Mouse (Mus musculus) layer of hippocampus, adult 9-10 months (tissue): ENCODE data around the gene Echs1.

Source experiments
- DNase-seq: peaks from one replicate; pipeline ENCODE4 v3.0.0; 2022; ENCODE audit warnings: low spot score

The Echs1 gene

GRCm38 (mm10) chr7:140115583-140116328 is 520 bp downstream of the Echs1 start, which contains the start of gene Paox:
Gene Paox, plus strand, starts transcription at chr7:140115799.
- DNase-seq, result no peak

GRCm38 (mm10) chr7:140111943-140112342 is 4.3 kb downstream of the Echs1 start:
- DNase-seq, result no peak

DNA sequence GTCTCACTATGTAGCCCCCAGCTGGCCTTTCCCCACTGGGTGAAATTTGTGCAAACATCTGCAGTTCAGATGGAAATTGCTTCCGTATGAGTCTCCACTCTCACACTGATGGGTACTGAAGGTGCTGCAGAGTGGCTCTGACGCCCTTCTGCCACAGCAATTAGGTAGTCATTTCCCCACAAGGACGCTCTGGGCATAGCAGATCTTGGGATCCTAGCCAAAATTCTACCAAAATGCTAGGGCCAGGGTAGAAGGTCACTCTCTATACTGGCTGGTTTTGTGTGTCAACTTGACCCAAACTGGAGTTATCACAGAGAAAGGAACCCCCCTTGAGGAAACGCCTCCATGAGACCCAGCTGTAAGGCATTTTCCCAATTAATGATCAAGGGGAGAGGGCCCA is 12.3 kb downstream of the Echs1 start:
- no peak for DNase-seq

DNA sequence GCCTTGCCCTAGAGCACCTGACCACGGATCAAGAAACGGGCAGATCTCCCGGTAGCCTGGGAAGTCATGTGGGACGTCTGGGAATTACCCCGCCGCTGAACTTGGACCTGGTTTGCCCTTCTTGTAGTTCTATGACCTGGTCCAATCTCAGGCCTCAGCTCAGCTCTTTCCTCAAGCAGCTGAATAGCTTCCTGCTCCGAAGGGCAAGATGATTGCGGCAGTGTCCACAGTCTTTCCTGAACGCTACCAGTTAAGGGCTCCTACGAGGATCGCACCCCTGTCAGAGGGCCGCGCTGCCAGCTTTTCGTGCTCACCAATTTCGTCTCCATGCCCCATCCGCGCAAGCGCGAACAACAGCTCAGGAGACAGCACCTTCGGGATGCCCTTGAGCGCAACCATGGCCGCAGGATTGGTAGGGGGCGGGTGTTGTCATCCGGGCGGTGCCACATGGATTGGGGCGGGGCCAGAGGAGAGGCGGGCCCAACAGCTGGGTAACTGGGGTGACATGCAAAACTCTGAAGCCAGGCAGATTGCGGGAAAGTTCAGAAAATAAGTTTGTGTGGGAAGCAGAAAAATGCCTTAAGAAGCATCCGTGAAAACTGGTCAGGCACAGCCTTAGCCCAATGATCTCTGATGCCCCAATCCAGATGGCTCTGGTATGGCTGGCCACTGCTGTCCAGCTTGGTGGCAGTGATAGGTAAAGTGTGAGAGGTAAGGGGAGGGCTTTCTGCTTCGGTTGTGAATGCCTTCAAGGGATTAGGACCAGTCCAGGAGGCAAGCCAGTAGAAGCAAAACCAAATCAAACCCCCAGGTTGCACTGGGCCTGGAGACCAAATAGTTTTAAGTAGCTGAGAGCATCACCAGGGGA is 14.0 kb downstream of the Echs1 start, which contains the start of gene Fuom:
Gene Fuom (minus strand): TSS at position 449 of the 868 bp plus-strand sequence.
- DNase-seq, result no peak

- DNase-seq, result no peak
Observed at GRCm38 (mm10) chr7:140101498-140101897, 14.8 kb downstream of the Echs1 start.

- no peak for DNase-seq
Observed at GRCm38 (mm10) chr7:140098466-140098865, 17.8 kb downstream of the Echs1 start.

GRCm38 (mm10) chr7:140096055-140096454 is 20.2 kb downstream of the Echs1 start:
- no peak for DNase-seq

- DNase-seq, result no peak
Observed at GRCm38 (mm10) chr7:140095556-140095955, 20.7 kb downstream of the Echs1 start.

DNA sequence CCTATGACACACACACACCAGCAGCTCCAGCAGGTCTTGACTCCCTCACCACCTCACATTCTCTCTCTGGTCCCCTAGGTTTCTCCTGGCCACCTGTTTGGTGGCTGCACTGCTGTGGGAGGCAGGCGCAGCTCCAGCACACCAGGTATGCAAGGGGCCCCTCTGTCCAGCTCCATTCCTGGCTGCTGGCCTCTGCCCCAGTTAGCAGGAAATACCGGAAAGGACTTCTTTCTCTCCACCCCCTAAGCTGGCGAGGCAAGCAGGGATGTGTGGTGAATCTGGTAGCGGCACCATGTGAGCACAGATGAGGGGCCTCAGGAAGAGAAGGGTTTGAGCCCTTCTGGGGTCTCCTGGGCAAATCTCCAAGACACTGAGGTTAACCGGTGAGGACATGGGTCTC is 21.3 kb downstream of the Echs1 start:
- DNase-seq, result no peak

DNA sequence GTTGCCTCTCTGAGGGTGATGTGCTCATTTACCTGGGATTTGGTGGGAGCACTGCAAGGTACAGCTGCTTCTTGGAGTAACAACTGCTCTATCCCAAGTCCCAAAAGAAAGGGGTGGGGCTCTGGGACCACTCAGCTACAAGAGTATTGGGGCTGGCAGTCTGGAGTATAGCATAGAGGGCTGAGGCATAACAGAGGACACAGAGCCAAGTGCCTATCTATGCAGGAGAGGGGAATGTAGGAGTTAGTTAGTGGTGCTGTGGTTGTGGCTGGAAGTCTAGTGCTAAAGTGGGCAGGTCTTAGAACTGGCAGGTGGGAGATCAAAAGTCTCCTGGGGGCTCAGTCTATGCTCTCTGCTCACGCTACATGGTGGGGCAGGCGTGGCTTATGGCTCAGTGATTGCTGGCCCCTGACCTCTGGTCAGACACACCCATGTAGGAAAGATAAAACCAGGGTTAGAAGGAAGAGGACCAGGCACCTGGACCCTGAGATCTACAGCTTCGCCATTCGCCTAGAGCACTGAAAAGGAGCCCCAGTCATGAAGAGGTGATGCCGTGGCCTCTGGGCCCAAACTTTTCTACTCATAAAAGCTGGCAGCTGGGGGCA is 23.2 kb downstream of the Echs1 start, which contains the start of gene Prap1:
Gene Prap1 (plus strand): TSS at position 472 of the 605 bp plus-strand sequence.
- no peak for DNase-seq

DNA sequence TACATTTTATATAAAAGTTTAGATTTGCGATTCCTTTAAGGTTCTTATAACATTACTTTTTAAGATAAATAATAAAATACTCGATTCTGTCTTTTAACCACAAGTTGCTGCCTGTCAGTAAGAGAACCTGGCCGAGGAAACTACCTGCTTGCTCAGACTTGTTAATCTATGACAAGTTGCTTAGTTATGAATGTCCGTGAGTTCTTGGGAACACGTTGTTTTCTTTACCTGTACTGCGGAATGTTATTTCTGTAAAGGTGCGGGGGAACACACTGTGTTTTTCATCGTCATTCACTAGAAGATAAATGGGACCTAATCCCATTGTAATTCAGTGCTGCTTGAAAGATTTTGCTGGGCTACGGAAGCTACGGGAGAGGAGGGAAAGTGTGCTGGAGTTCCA is 25.7 kb downstream of the Echs1 start:
- no peak for DNase-seq

DNA sequence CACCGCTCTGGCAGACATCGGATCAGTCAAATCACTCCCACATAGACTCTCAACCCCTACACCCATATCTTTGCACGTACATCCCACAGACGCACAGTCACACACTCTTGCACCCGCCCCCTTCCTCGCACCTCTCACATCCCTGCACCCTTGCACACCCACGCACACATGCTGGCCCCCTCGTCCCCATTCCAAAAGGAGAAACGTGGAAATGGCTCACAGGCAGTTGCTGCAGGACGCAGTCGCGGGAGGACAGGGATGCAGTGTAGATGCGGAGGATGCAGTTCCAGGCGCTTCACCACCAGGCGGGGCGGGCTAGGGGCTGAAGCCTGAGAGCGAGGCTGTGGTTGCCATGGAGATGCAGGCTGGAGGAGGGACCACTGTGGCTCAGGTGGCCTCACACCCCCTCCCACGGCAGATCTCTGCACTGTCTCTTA is 34.0 kb downstream of the Echs1 start, which contains the start of gene Caly:
Gene Caly (minus strand): TSS at position 307 of the 437 bp plus-strand sequence.
- DNase-seq, result peak; percentile 67

- no peak for DNase-seq
Observed at GRCm38 (mm10) chr7:140081408-140082241, 34.7 kb downstream of the Echs1 start.

- DNase-seq, result peak; percentile 77
Observed at GRCm38 (mm10) chr7:140080503-140081156, 35.6 kb downstream of the Echs1 start.

DNA sequence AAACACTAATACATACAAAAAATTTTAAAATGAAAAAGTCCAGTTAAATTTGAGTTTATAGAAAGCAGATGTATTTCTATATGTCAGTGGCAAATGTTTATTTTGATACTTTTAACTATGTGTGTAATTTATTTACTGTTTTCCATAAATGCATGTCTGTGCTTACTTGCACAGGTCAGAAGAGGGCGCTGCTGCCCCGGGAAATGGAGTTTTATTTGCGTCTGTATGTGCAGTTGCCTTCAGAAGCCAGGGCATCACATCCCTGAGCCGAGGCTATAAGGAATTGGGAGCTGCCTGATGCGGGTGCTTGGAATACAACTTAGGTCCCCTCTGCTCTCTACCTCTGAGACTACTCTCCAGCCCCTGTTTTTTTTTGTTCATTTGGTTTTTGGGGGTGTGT is 37.6 kb downstream of the Echs1 start:
- DNase-seq, result no peak

- DNase-seq, result no peak
Observed at GRCm38 (mm10) chr7:140077698-140078097, 38.6 kb downstream of the Echs1 start.

GRCm38 (mm10) chr7:140070042-140070711 is 46.1 kb downstream of the Echs1 start:
- DNase-seq, result no peak

- DNase-seq, result no peak
Observed at GRCm38 (mm10) chr7:140067397-140067796, 48.9 kb downstream of the Echs1 start.

DNA sequence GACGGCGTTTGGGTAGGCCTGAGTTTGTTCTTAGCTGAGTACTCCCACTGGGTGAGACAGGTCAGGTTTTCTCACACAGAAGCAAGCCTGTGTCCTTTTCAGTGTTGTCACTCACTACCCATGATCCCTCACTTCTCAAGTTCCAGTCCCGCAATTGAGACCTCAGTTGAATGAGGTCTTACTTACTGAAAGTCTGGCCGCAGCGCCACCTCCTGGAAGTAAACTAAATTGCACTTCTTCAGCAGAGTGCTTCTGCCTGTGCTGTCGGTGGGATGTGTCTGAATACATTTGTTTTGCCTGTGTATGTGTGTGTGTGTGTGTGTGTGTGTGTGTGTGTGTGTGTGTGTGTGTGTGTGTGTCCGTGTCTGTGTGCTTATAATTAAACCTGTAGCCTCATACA is 53.2 kb downstream of the Echs1 start:
- no peak for DNase-seq

- DNase-seq, result no peak
Observed at GRCm38 (mm10) chr7:140062307-140062706, 54.0 kb downstream of the Echs1 start.

- no peak for DNase-seq
Observed at GRCm38 (mm10) chr7:140061832-140062130, 54.5 kb downstream of the Echs1 start.
